Mouse (Mus musculus) liver, adult 2 months (tissue): ENCODE results near the gene Txn2.

ENCODE experiments used
- CTCF ChIP-seq: fragments of 200-500 bp; IDR thresholded peaks from 2 replicates; pipeline ENCODE4 v1.5.1; 2011; ENCODE audit warnings: low read depth, low read length, control low read depth
- POLR2A ChIP-seq: fragments of 200-500 bp; IDR thresholded peaks from 2 replicates; pipeline ENCODE4 v1.6.1; 2011; ENCODE audit warnings: low read length, control low read depth; ENCODE audit not compliant: insufficient read depth; ENCODE audit errors: extremely low read depth

- TF ChIP-seq CTCF (no peak), POLR2A (no peak)
Measured at GRCm38 (mm10) chr15:77889761-77890422, 38.9 kb downstream of the Txn2 start.
